Mouse (Mus musculus): ENCODE results near the gene Tex21. TPM values are rescaled to one million over a fixed set of nuclear protein-coding genes. Genes with fewer than 3 reads are reported as not detected.

Tex21 gene
- polyA plus RNA-seq, 1 experiment from 2014 or later = 0.12 TPM

DNA sequence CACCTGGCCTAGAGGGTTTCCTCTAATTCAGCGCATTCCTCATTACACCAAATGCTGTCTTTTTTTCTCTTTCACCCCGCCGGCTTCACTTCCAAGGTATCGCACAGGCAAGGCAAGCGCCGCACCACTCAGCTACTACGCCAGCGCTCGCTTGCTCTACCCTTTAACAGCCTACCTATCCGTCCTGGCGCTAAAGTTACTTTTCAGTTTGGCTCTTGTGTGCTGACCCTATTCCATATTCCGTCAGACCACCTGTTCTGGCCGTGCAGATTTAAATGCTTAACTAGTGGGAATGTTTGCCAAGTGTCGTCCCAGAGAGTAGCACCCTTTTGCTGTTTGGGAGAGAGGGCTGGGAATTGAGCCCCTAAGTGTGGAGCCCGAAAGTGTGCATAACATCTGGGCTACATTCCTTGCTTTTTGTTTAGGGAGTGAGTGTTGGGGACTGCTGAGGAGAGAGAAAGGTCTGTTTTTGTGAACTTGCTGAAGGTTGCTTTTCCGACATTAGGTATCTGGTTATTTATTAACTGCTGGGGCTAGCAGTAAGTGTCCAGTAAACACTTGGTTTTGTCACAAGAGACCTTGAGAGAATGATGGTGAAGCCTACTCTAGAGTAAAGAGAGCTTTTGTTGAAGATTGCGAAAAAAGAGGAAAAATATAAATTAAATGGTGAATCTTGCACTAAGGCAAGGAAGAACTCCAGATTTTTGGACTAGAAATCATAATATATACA, 9.7 kb upstream of the Tex21 start:
- ATAC-seq (ENCODE audit: insufficient read depth) = no peak
- Histone ChIP-seq H3K9me3 (replicated peaks) (no peaks in the 10 kb centered on the region), H3K4me1 (replicated peaks) (peaks cover 44% of the 10 kb centered on the region), H3K27ac (replicated peaks) (peak overlapping the region; percentile 81), H3K4me3 (replicated peaks) (peak overlapping the region; percentile 69), H3K27me3 (no peaks in the 10 kb centered on the region), H3K4me2 (peak overlapping the region; percentile 100), H3K9ac (peak overlapping the region; percentile 70), H3K36me3 (replicated peaks) (no peaks in the 10 kb centered on the region)
- 4% methylated on average over 17 of the region's 17 CpGs for WGBS (ENCODE audit: insufficient replicate concordance)

DNA sequence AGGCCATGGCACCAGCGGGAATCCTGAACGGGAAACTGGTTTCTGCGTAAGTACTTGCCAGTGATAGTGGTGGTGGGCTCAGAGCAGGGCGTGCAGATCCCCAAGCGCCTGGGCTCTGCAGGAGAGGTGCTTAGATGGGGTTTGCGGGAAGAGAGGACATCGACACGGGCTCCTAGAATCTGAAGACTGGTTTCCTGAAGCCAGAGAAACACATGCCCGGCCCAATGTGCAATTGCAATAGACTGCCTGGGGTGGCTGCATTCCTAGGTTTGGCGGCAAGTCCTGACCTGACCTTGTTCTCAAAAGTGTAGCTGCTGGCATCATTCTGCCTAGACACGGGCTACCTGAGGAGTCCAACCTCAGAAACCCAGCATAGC, 8.9 kb upstream of the Tex21 start:
- peak; percentile 13 for ATAC-seq (ENCODE audit: insufficient read depth)
- no peaks in the 10 kb centered on the region for H3K9me3 ChIP-seq (replicated peaks)
- no peaks in the 10 kb centered on the region for H3K27me3 ChIP-seq
- WGBS (ENCODE audit: insufficient replicate concordance) = 0% methylated on average over 11 of the region's 11 CpGs
- H3K4me1 ChIP-seq (replicated peaks) = peaks cover 39% of the 10 kb centered on the region
- no peaks in the 10 kb centered on the region for H3K36me3 ChIP-seq (replicated peaks)
- H3K9ac ChIP-seq = peak overlapping the region; percentile 70
- peak overlapping the region; percentile 81 for H3K27ac ChIP-seq (replicated peaks)
- H3K4me2 ChIP-seq = peak overlapping the region; percentile 100
- H3K4me3 ChIP-seq (replicated peaks) = peak overlapping the region; percentile 69

DNA sequence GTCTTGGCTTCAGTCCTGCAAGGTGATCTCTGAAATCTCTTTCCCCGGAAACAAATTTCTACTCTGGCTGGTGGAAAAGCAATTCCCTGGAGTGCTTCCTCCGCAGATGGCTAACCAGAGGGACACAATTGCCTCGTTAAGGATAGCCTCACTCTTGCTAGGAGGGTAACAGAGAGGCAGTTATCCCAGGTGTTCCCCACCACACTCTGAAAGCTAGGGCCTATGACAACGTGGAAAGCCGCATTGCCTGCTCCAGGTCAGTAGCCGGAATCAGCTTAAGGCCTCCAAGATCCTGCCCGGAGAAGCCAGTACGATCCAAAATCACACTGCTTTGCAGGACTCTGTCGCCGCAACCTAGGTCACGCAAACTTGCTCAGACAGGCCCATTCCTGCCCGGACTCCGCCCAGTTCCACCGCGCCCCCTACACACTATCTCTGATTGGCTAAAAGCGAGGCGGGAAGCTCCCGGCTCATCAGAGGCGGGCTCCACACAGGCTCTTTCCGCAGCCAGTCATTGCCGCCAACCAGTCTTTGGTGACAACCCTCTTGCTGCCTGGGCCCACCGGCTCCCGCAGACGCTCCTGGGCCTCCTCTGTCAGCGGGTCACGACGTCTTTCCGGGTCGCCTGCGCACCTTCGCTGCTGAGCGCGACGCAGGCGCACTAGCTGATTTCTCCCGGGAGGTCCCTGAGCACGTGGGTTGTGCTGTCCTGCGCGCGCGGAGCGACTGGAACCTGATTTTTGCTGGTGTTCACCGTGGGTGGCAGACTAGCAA, 8.4 kb upstream of the Tex21 start, which contains the start of gene Mthfd1:
Gene Mthfd1 (plus strand): TSS at position 574 of the 774 bp plus-strand sequence.
- Histone ChIP-seq H3K4me2 (peak within 1 kb of the TSS; percentile 100), H3K9me3 (replicated peaks) (no peaks in the 10 kb centered on the region), H3K27ac (replicated peaks) (peak within 1 kb of the TSS; percentile 81), H3K4me1 (replicated peaks) (peaks cover 39% of the 10 kb centered on the region), H3K27me3 (no peaks in the 10 kb centered on the region), H3K36me3 (replicated peaks) (no peaks in the 10 kb centered on the region), H3K4me3 (replicated peaks) (peak within 1 kb of the TSS; percentile 69), H3K9ac (peak within 1 kb of the TSS; percentile 70)
- ATAC-seq (ENCODE audit: insufficient read depth) = peak; percentile 97
- 2% methylated on average over 43 of the region's 43 CpGs for WGBS (ENCODE audit: insufficient replicate concordance)

DNA sequence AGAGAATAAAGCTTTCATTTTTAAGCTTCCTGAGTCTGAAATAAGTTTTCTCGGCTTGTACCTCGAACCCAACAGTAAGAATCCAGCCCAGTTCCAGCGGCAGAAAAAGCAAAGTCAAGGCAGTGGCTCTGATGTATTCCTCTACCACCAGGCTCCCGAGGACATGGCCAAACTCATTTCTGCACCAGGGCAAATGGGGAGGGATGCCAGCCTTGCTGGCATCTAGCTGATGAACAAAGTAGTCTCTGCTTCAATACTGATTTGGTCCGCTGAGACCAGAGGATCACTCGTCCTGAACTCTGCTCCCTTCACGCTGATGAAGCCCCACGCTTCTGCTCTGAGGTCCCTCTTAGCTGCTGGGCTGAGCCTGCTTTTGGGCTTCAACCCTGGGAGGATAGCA, 7.4 kb upstream of the Tex21 start:
- ATAC-seq (ENCODE audit: insufficient read depth) = no peak
- Histone ChIP-seq H3K27ac (replicated peaks) (no peak overlapping the region; the same call in 1 of the 2 replicates), H3K9ac (no peak overlapping the region), H3K36me3 (replicated peaks) (no peaks in the 10 kb centered on the region), H3K9me3 (replicated peaks) (no peaks in the 10 kb centered on the region), H3K27me3 (no peaks in the 10 kb centered on the region), H3K4me3 (replicated peaks) (no peak overlapping the region), H3K4me1 (replicated peaks) (peaks cover 39% of the 10 kb centered on the region), H3K4me2 (peak overlapping the region; percentile 100; the same call in 1 of the 2 replicates)
- WGBS (ENCODE audit: insufficient replicate concordance) = 76% methylated on average over 8 of the region's 8 CpGs

DNA sequence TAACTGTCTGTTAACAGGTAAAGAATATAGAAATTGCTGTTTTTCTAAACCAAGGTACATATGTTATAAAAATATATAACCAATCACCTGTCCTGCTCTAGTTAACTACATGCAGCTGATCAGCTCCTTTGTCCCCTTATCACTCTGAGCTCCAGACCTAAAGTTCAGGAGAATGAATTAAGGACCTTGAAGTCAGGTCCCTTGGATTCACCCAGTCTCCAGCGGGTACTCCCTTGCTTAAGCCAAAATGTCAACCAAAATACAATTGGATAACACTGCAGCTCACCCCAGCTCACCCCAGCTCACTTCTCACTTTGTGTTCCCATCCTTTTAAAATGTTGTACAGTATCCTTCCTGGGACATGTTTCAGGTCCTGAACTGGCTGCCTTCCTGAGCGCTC, 7.0 kb upstream of the Tex21 start:
- Histone ChIP-seq H3K27me3 (no peaks in the 10 kb centered on the region), H3K4me2 (no peak overlapping the region), H3K27ac (replicated peaks) (no peak overlapping the region), H3K36me3 (replicated peaks) (no peaks in the 10 kb centered on the region), H3K9me3 (replicated peaks) (no peaks in the 10 kb centered on the region), H3K9ac (no peak overlapping the region), H3K4me1 (replicated peaks) (peaks cover 39% of the 10 kb centered on the region), H3K4me3 (replicated peaks) (no peak overlapping the region)
- whole genome bisulfite sequencing (ENCODE audit: insufficient replicate concordance) = 71% methylated on average over 2 of the region's 2 CpGs
- ATAC-seq (ENCODE audit: insufficient read depth) = no peak

DNA sequence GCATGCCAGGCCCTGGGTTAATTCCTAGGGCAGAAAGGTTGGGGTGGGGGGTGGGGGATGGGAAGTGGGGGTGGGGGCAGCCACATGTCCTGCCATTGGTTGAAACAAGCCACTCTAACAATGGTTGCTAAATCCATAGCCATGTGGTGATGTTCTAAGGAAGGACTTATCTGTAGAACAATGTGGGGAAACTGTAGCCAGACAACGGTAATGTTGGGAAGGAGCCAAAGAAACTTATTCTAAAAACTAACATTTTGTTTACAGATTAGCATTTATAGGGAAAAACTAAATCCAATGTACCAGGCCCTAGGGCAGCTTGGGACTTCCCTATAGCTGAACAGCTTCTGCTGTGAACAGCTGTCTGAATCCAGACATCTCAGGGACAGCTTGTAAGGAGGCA, 6.5 kb upstream of the Tex21 start:
- Histone ChIP-seq H3K9me3 (replicated peaks) (no peaks in the 10 kb centered on the region), H3K36me3 (replicated peaks) (no peaks in the 10 kb centered on the region), H3K4me2 (no peak overlapping the region), H3K4me3 (replicated peaks) (no peak overlapping the region), H3K27ac (replicated peaks) (no peak overlapping the region), H3K4me1 (replicated peaks) (peaks cover 39% of the 10 kb centered on the region), H3K9ac (no peak overlapping the region), H3K27me3 (no peaks in the 10 kb centered on the region)
- no peak for ATAC-seq (ENCODE audit: insufficient read depth)
- WGBS (ENCODE audit: insufficient replicate concordance) = 56% methylated on average over 1 of the region's 1 CpGs

DNA sequence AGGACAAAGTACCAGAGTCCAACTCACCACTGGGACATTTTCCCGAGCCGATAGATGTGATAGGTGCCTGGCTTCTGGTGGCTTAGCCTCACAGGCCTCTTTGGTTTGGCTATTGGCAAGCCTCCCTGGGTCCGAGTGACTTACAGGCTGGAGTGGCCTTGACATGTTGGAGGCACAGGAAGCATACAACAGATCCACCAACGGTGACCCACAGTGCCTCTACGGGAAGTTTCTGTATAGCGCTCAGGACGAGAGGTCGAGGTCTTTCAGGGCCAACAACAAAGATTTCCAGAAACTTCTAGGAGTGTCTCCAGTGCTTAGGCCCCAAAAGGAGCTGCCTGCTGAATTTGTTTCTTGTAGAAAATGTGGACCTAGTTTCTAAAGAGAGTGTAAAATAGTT, 1.6 kb downstream of the Tex21 start:
- Histone ChIP-seq H3K36me3 (replicated peaks) (no peaks in the 10 kb centered on the region), H3K4me2 (no peak overlapping the region), H3K4me1 (replicated peaks) (peaks cover 23% of the 10 kb centered on the region), H3K9ac (no peak overlapping the region), H3K9me3 (replicated peaks) (no peaks in the 10 kb centered on the region), H3K4me3 (replicated peaks) (no peak overlapping the region), H3K27ac (replicated peaks) (no peak overlapping the region), H3K27me3 (no peaks in the 10 kb centered on the region)
- ATAC-seq (ENCODE audit: insufficient read depth) = no peak
- WGBS (ENCODE audit: insufficient replicate concordance) = 79% methylated on average over 8 of the region's 8 CpGs

DNA sequence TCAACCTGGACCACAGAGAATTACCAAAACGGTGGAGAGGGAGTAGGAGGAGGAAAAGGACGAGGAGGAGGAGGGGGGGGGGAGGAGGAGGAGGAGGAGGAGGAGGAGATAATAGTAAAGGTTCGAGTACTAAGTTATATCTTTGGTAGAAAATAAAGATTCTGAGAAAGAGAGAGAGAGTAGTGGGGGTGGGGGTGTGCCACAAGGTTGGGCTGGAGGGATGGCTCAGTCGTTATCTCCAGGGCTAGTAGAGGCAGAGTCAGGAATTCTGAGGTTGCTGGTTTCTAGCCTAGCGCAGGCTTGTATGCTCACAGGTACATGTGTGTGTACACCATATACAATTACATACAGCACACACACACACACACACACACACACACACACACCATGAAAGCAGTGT, 4.7 kb downstream of the Tex21 start:
- H3K36me3 ChIP-seq (replicated peaks) = no peaks in the 10 kb centered on the region
- WGBS (ENCODE audit: insufficient replicate concordance) = 22% methylated on average over 5 of the region's 5 CpGs
- H3K27ac ChIP-seq (replicated peaks) = peak overlapping the region; percentile 72
- peaks cover 37% of the 10 kb centered on the region for H3K4me1 ChIP-seq (replicated peaks)
- peak overlapping the region; percentile 37 for H3K4me2 ChIP-seq
- H3K9me3 ChIP-seq (replicated peaks) = no peaks in the 10 kb centered on the region
- H3K9ac ChIP-seq = no peak overlapping the region
- H3K27me3 ChIP-seq = no peaks in the 10 kb centered on the region
- no peak overlapping the region; the same call in 1 of the 2 replicates for H3K4me3 ChIP-seq (replicated peaks)
- peak; percentile 35 for ATAC-seq (ENCODE audit: insufficient read depth)

DNA sequence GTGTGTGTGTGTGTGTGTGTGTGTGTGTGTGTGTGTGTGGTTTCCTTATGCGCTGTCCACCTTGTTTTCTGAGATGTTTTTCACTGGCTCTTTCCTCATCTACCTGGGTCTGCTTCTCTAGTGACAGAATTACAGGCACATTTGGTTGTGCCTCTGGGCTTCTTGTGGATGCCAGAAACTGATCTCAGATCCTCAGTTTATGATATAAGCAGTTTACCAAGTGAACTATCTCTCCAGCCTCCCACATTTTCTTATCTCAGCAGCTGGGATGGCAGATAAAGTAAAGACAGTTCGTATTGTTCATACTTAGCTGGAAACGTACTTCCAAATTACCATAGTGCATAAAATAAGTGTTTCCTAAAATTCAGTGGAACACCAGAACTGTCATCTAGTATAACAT, 5.5 kb downstream of the Tex21 start:
- 26% methylated on average over 3 of the region's 3 CpGs for WGBS (ENCODE audit: insufficient replicate concordance)
- Histone ChIP-seq H3K36me3 (replicated peaks) (no peaks in the 10 kb centered on the region), H3K4me1 (replicated peaks) (peaks cover 37% of the 10 kb centered on the region), H3K4me2 (peak overlapping the region; percentile 37), H3K4me3 (replicated peaks) (no peak overlapping the region), H3K27me3 (no peaks in the 10 kb centered on the region), H3K9me3 (replicated peaks) (no peaks in the 10 kb centered on the region), H3K9ac (no peak overlapping the region), H3K27ac (replicated peaks) (peak overlapping the region; percentile 72)
- ATAC-seq (ENCODE audit: insufficient read depth) = peak; percentile 62

DNA sequence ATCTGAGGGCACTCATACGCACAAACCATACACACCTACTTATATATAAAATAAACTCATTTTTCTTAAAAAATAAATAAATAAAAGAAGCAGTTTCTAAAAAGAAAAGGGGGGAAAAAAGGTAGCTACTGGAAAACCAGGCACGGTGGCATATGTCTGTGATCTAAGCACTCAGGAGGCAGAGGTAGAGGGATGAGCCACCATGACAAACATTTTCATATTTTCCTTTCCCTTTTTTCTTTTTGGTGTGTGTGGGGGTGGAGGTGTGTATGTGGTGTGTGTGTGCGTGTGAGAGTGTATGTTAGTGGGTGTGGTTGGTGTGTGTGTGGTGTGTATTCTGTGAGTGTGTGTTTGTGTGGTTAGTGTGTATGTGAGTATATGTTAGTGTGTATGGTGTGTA, 5.9 kb downstream of the Tex21 start:
- no peak for ATAC-seq (ENCODE audit: insufficient read depth)
- Histone ChIP-seq H3K4me3 (replicated peaks) (no peak overlapping the region), H3K4me2 (peak overlapping the region; percentile 37), H3K4me1 (replicated peaks) (peaks cover 37% of the 10 kb centered on the region), H3K27me3 (no peaks in the 10 kb centered on the region), H3K9ac (no peak overlapping the region), H3K36me3 (replicated peaks) (no peaks in the 10 kb centered on the region), H3K27ac (replicated peaks) (peak overlapping the region; percentile 72), H3K9me3 (replicated peaks) (no peaks in the 10 kb centered on the region)
- 40% methylated on average over 3 of the region's 3 CpGs for WGBS (ENCODE audit: insufficient replicate concordance)

DNA sequence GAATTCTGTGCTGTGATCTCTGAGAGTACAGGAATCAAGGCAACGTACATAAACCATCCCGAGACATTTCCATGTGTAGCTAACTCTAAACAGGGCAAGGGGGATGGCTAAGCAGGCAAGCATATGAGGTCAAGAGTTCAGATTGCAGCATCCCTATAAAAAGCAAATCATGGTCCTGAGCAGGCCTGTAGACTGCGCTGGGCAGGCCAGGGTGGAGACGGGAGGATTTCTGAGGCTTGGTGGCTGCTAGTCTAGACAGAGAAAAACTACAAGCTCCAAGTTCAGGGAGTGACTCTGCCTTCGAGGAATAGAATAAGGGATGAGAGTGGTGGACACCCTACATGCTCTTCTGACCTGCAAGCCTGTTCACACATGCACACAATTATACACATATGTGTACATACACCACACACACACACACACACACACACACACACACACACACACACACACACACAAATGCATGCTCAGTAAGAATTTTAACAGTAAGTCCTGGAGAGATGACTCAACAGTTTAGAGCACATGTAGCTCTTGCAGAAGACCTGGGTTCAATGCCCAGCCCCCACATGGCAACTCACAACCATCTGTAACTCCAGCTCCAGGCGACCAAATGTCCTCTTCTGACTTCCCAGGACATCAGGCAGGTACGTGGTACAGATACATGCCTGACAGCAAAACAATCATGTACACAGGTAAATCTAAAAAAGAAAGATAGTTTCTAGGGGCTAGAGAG, 6.5 kb downstream of the Tex21 start:
- H3K4me2 ChIP-seq = peak overlapping the region; percentile 29; the same call in 1 of the 2 replicates
- H3K4me1 ChIP-seq (replicated peaks) = peaks cover 37% of the 10 kb centered on the region
- H3K4me3 ChIP-seq (replicated peaks) = no peak overlapping the region
- H3K9me3 ChIP-seq (replicated peaks) = no peaks in the 10 kb centered on the region
- H3K27ac ChIP-seq (replicated peaks) = peak overlapping the region; percentile 72
- 47% methylated on average over 7 of the region's 7 CpGs for WGBS (ENCODE audit: insufficient replicate concordance)
- H3K36me3 ChIP-seq (replicated peaks) = no peaks in the 10 kb centered on the region
- H3K27me3 ChIP-seq = no peaks in the 10 kb centered on the region
- no peak overlapping the region for H3K9ac ChIP-seq
- ATAC-seq (ENCODE audit: insufficient read depth) = no peak
